Mouse (Mus musculus) midbrain, embryonic 16.5 days (tissue): Measurements from ENCODE around the gene Uts2. TPM values are rescaled to one million over a fixed set of nuclear protein-coding genes. Genes with fewer than 3 reads are reported as not detected.

Experiments used
- ATAC-seq: fragments of 200-750 bp; cut with Nextera tagmentation; 2 replicates; pipeline ENCODE4 v1.8.0; 2017; ENCODE audit warnings: moderate TSS enrichment
- H3K27ac ChIP-seq: fragments of 300-500 bp; sonication (generic); 2 replicates; pipeline ENCODE4 v1.5.1; 2014; ENCODE audit warnings: mild to moderate bottlenecking, low read length, mixed read lengths
- H3K27me3 ChIP-seq: fragments of 300-500 bp; sonication (generic); 2 replicates; pipeline ENCODE4 v1.6.1; 2014; ENCODE audit warnings: low read depth, low read length, mixed read lengths; ENCODE audit not compliant: control insufficient read depth, insufficient read depth
- H3K36me3 ChIP-seq: fragments of 300-500 bp; sonication (generic); 2 replicates; pipeline ENCODE4 v1.6.1; 2014; ENCODE audit warnings: mild to moderate bottlenecking, low read length, moderate library complexity, mixed read lengths; ENCODE audit not compliant: control insufficient read depth, insufficient read depth
- H3K4me1 ChIP-seq: fragments of 300-500 bp; sonication (generic); 2 replicates; pipeline ENCODE4 v1.6.1; 2014; ENCODE audit warnings: mild to moderate bottlenecking, low read length, mixed read lengths; ENCODE audit not compliant: control insufficient read depth, insufficient read depth
- H3K4me2 ChIP-seq: fragments of 300-500 bp; sonication (generic); 2 replicates; pipeline ENCODE4 v1.6.1; 2014; ENCODE audit warnings: mild to moderate bottlenecking, low read length, mixed read lengths
- H3K4me3 ChIP-seq: fragments of 300-500 bp; sonication (generic); 2 replicates; pipeline ENCODE4 v1.5.1; 2014; ENCODE audit warnings: low read depth, mild to moderate bottlenecking, low read length, moderate library complexity, mixed read lengths
- H3K9ac ChIP-seq: fragments of 300-500 bp; sonication (generic); 2 replicates; pipeline ENCODE4 v1.6.1; 2014; ENCODE audit warnings: low read depth, low read length, mixed read lengths
- H3K9me3 ChIP-seq: fragments of 300-500 bp; sonication (generic); replicated peaks from 2 replicates; pipeline ENCODE4 v1.6.1; 2014; ENCODE audit warnings: mild to moderate bottlenecking, low read length, mixed read lengths; ENCODE audit not compliant: control insufficient read depth, poor library complexity, severe bottlenecking
- WGBS: fragments of 180-500 bp; shearing (Covaris S2); extraction: QIAGEN DNeasy Blood & Tissue Kit; methylation state at CpG from one replicate; pipeline ENCODE4 v1.1.7; 2014; 5-methylcytosine and 5-hydroxymethylcytosine counted together
- polyA plus RNA-seq: library from polyadenylated mRNA; unstranded; fragments of >200 nt; fragmentation: Nextera tagmentation; extraction: Ambion mirVana; gene quantifications from 2 replicates; pipeline ENCODE4 v1.2.1, GENCODE M21; 2015

Uts2 gene
- polyA plus RNA-seq, 1 experiment from 2014 or later: not detected

- ATAC-seq: no peak
- Histone ChIP-seq H3K9ac (no peak overlapping the region), H3K4me3 (no peak overlapping the region), H3K4me1 (peaks cover 4% of the 10 kb centered on the region; the same call in 1 of the 2 replicates), H3K27ac (no peak overlapping the region), H3K4me2 (no peak overlapping the region), H3K27me3 (no peaks in the 10 kb centered on the region), H3K9me3 (no peaks in the 10 kb centered on the region), H3K36me3 (no peaks in the 10 kb centered on the region)
- 69% methylated on average over 11 of the region's 11 CpGs for WGBS
These were observed 31.3 kb upstream of the Uts2 start for GRCm38 (mm10) chr4:150965555-150965951.

- no peak for ATAC-seq
- 22% methylated on average over 7 of the region's 7 CpGs for WGBS
These were observed 30.3 kb upstream of the Uts2 start for GRCm38 (mm10) chr4:150966556-150966955.

GRCm38 (mm10) chr4:150968956-150969355, 27.9 kb upstream of the Uts2 start:
- ATAC-seq: no peak
- 90% methylated on average over 8 of the region's 8 CpGs for WGBS

More at GRCm38 (mm10) chr4:150966556-150966955, 30.3 kb upstream of the Uts2 start:
- Histone ChIP-seq H3K9ac (no peak overlapping the region), H3K9me3 (no peaks in the 10 kb centered on the region), H3K4me2 (no peak overlapping the region), H3K27me3 (no peaks in the 10 kb centered on the region), H3K4me3 (no peak overlapping the region), H3K27ac (no peak overlapping the region), H3K36me3 (no peaks in the 10 kb centered on the region), H3K4me1 (peaks cover 4% of the 10 kb centered on the region; the same call in 1 of the 2 replicates)

GRCm38 (mm10) chr4:150973264-150973663, 23.6 kb upstream of the Uts2 start:
- H3K4me1 ChIP-seq: no peaks in the 10 kb centered on the region
- H3K36me3 ChIP-seq: no peaks in the 10 kb centered on the region
- no peak overlapping the region for H3K27ac ChIP-seq
- H3K9me3 ChIP-seq: no peaks in the 10 kb centered on the region
- no peak overlapping the region for H3K4me2 ChIP-seq
- ATAC-seq: no peak
- 82% methylated on average over 8 of the region's 8 CpGs for WGBS
- H3K27me3 ChIP-seq: no peaks in the 10 kb centered on the region
- no peak overlapping the region for H3K9ac ChIP-seq
- H3K4me3 ChIP-seq: no peak overlapping the region

More at GRCm38 (mm10) chr4:150968956-150969355, 27.9 kb upstream of the Uts2 start:
- H3K9me3 ChIP-seq: no peaks in the 10 kb centered on the region
- no peak overlapping the region for H3K4me3 ChIP-seq
- H3K27ac ChIP-seq: no peak overlapping the region
- no peaks in the 10 kb centered on the region for H3K27me3 ChIP-seq
- no peak overlapping the region for H3K9ac ChIP-seq
- H3K4me2 ChIP-seq: no peak overlapping the region
- peaks cover 4% of the 10 kb centered on the region; the same call in 1 of the 2 replicates for H3K4me1 ChIP-seq
- no peaks in the 10 kb centered on the region for H3K36me3 ChIP-seq

- no peak overlapping the region for H3K27ac ChIP-seq
- no peaks in the 10 kb centered on the region for H3K27me3 ChIP-seq
- H3K36me3 ChIP-seq: no peaks in the 10 kb centered on the region
- no peaks in the 10 kb centered on the region for H3K4me1 ChIP-seq
- ATAC-seq: no peak
- H3K4me3 ChIP-seq: no peak overlapping the region
- no peak overlapping the region for H3K4me2 ChIP-seq
- WGBS: 29% methylated on average over 1 of the region's 1 CpGs
- H3K9ac ChIP-seq: no peak overlapping the region
- no peaks in the 10 kb centered on the region for H3K9me3 ChIP-seq
These were observed 21.8 kb upstream of the Uts2 start for GRCm38 (mm10) chr4:150975145-150975544.

GRCm38 (mm10) chr4:150978156-150978910, 18.6 kb upstream of the Uts2 start:
- no peak for ATAC-seq
- Histone ChIP-seq H3K36me3 (no peaks in the 10 kb centered on the region), H3K27ac (no peak overlapping the region), H3K4me3 (no peak overlapping the region), H3K27me3 (no peaks in the 10 kb centered on the region), H3K4me1 (no peaks in the 10 kb centered on the region), H3K9ac (no peak overlapping the region), H3K4me2 (no peak overlapping the region), H3K9me3 (no peaks in the 10 kb centered on the region)
- WGBS: 92% methylated on average over 21 of the region's 21 CpGs

GRCm38 (mm10) chr4:150979455-150979854, 17.4 kb upstream of the Uts2 start:
- Histone ChIP-seq H3K4me2 (no peak overlapping the region), H3K27ac (no peak overlapping the region), H3K9ac (no peak overlapping the region), H3K9me3 (no peaks in the 10 kb centered on the region), H3K27me3 (no peaks in the 10 kb centered on the region), H3K36me3 (no peaks in the 10 kb centered on the region), H3K4me1 (no peaks in the 10 kb centered on the region), H3K4me3 (no peak overlapping the region)
- WGBS: 84% methylated on average over 9 of the region's 9 CpGs
- ATAC-seq: no peak

- 91% methylated on average over 5 of the region's 5 CpGs for WGBS
- Histone ChIP-seq H3K9me3 (no peaks in the 10 kb centered on the region), H3K4me3 (no peak overlapping the region), H3K4me1 (no peaks in the 10 kb centered on the region), H3K9ac (no peak overlapping the region), H3K36me3 (no peaks in the 10 kb centered on the region), H3K27me3 (no peaks in the 10 kb centered on the region), H3K4me2 (no peak overlapping the region), H3K27ac (no peak overlapping the region)
- no peak for ATAC-seq
These were observed 16.7 kb upstream of the Uts2 start for GRCm38 (mm10) chr4:150980153-150980552.

GRCm38 (mm10) chr4:150990148-150990547, 6.7 kb upstream of the Uts2 start:
- no peak overlapping the region for H3K9ac ChIP-seq
- H3K4me3 ChIP-seq: no peak overlapping the region
- 48% methylated on average over 6 of the region's 6 CpGs for WGBS
- no peaks in the 10 kb centered on the region for H3K36me3 ChIP-seq
- no peak overlapping the region for H3K27ac ChIP-seq
- no peaks in the 10 kb centered on the region for H3K9me3 ChIP-seq
- no peak for ATAC-seq
- H3K27me3 ChIP-seq: no peaks in the 10 kb centered on the region
- H3K4me1 ChIP-seq: no peaks in the 10 kb centered on the region
- no peak overlapping the region for H3K4me2 ChIP-seq
